In genomic region chr19:57610058-57610475, GRCm38 (mm10) we compare ENCODE assay signal across 8 mouse cellular contexts. TPM values are rescaled to one million over a fixed set of nuclear protein-coding genes. Genes with fewer than 3 reads are reported as not detected.
DNase-seq lines count a peak whose midpoint lies in the region; ATAC-seq and TF ChIP-seq lines count a peak whose summit lies in the region.

No protein-coding gene starts in this region.

- H3K27ac ChIP-seq in lung, postnatal 0 days (ENCODE audit: low read length) = peak overlapping the region; percentile 97
- H3K27ac ChIP-seq in stomach, embryonic 16.5 days (ENCODE audit: low read length) = peak overlapping the region; percentile 95

- 0% methylated on average over 21 of the region's 21 CpGs for WGBS in lung, postnatal 0 days
- under 1% methylated on average over 21 of the region's 21 CpGs for WGBS in stomach, embryonic 16.5 days

- 0 out of 2 replicates have a peak, but pooled peaks cover 3% of the 10 kb centered on the region for H3K4me1 ChIP-seq in lung, postnatal 0 days (ENCODE audit: insufficient read depth, low read depth, low read length)
- peaks cover 11% of the 10 kb centered on the region for H3K4me1 ChIP-seq in stomach, embryonic 16.5 days (ENCODE audit: control insufficient read depth, insufficient read depth, low read length)

- no peaks in the 10 kb centered on the region for H3K27me3 ChIP-seq in lung, postnatal 0 days (replicated peaks; ENCODE audit: insufficient read depth, low read length)
- no peaks in the 10 kb centered on the region for H3K27me3 ChIP-seq in stomach, embryonic 16.5 days (ENCODE audit: control insufficient read depth, insufficient read depth, low read length)

- H3K4me3 ChIP-seq in lung, postnatal 0 days (ENCODE audit: low read depth, low read length) = peak overlapping the region; percentile 95
- H3K4me3 ChIP-seq in stomach, embryonic 16.5 days (replicated peaks; ENCODE audit: low read length) = peak overlapping the region; percentile 88

- peak; percentile 50 to 61 for DNase-seq in adrenal gland, postnatal 36 days
- DNase-seq in adrenal gland, adult 2 months = no peak
- peak; percentile 14 to 31 for DNase-seq in spleen, postnatal 14 days (ENCODE audit: low spot score in 2 of 2)
- DNase-seq in spleen, postnatal 10 days (ENCODE audit: low spot score in 2 of 2) = no peak
- no peak for DNase-seq in lung, postnatal 0 days (ENCODE audit: low spot score)

- TF ChIP-seq EP300 in lung, postnatal 0 days (IDR thresholded peaks at IDR 0.05) = no peak

- H3K9ac ChIP-seq in lung, postnatal 0 days (replicated peaks; ENCODE audit: low read depth) = peak overlapping the region; percentile 92
- H3K9ac ChIP-seq in stomach, embryonic 16.5 days (ENCODE audit: low read length) = peak overlapping the region; percentile 98

- TF ChIP-seq CTCF in lung, postnatal 0 days (IDR thresholded peaks at IDR 0.05) = no peak

- H3K36me3 ChIP-seq in lung, postnatal 0 days (ENCODE audit: insufficient read depth, low read length) = no peaks in the 10 kb centered on the region
- H3K36me3 ChIP-seq in stomach, embryonic 16.5 days (ENCODE audit: control insufficient read depth, insufficient read depth, low read length) = no peaks in the 10 kb centered on the region

- peak overlapping the region; percentile 99 for H3K4me2 ChIP-seq in lung, postnatal 0 days (replicated peaks; ENCODE audit: low read depth, low read length)
- H3K4me2 ChIP-seq in stomach, embryonic 16.5 days (ENCODE audit: low read depth, low read length) = peak overlapping the region; percentile 62

- peak; percentile 26 to 44; a peak in 3 of 4 replicates for ATAC-seq in hematopoietic stem cell, adult 5-6 weeks (replicated peaks in 1 of 2; ENCODE audit: insufficient read depth in 1 of 2, low FRiP score in 2 of 2, low TSS enrichment in 1 of 2, low read depth in 1 of 2, poor library complexity in 2 of 2, severe bottlenecking in 2 of 2)
- ATAC-seq in lung, postnatal 0 days = peak; percentile 6
- no peak for ATAC-seq in stomach, embryonic 16.5 days (ENCODE audit: insufficient read depth, low FRiP score)
- ATAC-seq in CD4-positive, CD25-positive, alpha-beta regulatory T cell, adult 4 months = no peak

- H3K9me3 ChIP-seq in lung, postnatal 0 days (ENCODE audit: low read length) = no peaks in the 10 kb centered on the region
- H3K9me3 ChIP-seq in stomach, embryonic 16.5 days (replicated peaks; ENCODE audit: control insufficient read depth, low read length) = no peaks in the 10 kb centered on the region

RNA-seq across cellular contexts. Expression of gene Atrnl1, which starts 0.8 kb away (rescaled TPM):
- 10 to 100 TPM; 26.0 to 29.6 TPM for total RNA-seq in adrenal gland, postnatal 36 days (2021)
- total RNA-seq in adrenal gland, adult 2 months (2021) = 10 to 100 TPM; 23.4 to 24.4 TPM
- 5.7 and 6.0 TPM in 2 replicates for polyA plus RNA-seq in adrenal gland, adult 2 months (2012; rRNA removed)
- 8.1 and 9.2 TPM in 2 replicates for total RNA-seq in hematopoietic stem cell, adult 5-6 weeks (2017)
- 4.5 and 5.2 TPM in 2 replicates for polyA plus RNA-seq in lung, postnatal 0 days (2015; fragmentation: Nextera tagmentation; extraction: Ambion mirVana)
- 5.5 and 5.7 TPM in 2 replicates for polyA plus RNA-seq in stomach, embryonic 16.5 days (2015; fragmentation: Nextera tagmentation; extraction: Ambion mirVana)
- polyA plus RNA-seq in CD4-positive, CD25-positive, alpha-beta regulatory T cell, adult 4 months (2017; shearing (Covaris generic)) = under 1 TPM in 1 of 2 experiments, not detected in 1; 0.11 TPM

Comparison
In these comparisons a context has a peak if more than half of its experiments do, and no peak if none do; other contexts are left out.
1. DNase-seq: peak in adrenal gland, postnatal 36 days (2 of 2) and spleen, postnatal 14 days (2 of 2); none in adrenal gland, adult 2 months (single experiment), spleen, postnatal 10 days (0 of 2) and lung, postnatal 0 days (single experiment).
2. ATAC-seq: peak in hematopoietic stem cell, adult 5-6 weeks (2 of 2) and lung, postnatal 0 days (single experiment); none in stomach, embryonic 16.5 days (single experiment) and CD4-positive, CD25-positive, alpha-beta regulatory T cell, adult 4 months (single experiment).